Mouse (Mus musculus) E14TG2a.4 (cell line): ENCODE data around the gene Slc13a2.

Source experiments
- CTCF ChIP-seq: conservative IDR thresholded peaks from 2 replicates; pipeline ENCODE4 v1.5.1; 2014; ENCODE audit warnings: low read length
- NANOG ChIP-seq: IDR thresholded peaks from 2 replicates; pipeline ENCODE4 v1.6.1; 2014; ENCODE audit warnings: borderline replicate concordance, low read length, mixed read lengths
- POU5F1 ChIP-seq: IDR thresholded peaks from 2 replicates; pipeline ENCODE4 v1.6.1; 2014; ENCODE audit warnings: low read length, borderline replicate concordance

DNA sequence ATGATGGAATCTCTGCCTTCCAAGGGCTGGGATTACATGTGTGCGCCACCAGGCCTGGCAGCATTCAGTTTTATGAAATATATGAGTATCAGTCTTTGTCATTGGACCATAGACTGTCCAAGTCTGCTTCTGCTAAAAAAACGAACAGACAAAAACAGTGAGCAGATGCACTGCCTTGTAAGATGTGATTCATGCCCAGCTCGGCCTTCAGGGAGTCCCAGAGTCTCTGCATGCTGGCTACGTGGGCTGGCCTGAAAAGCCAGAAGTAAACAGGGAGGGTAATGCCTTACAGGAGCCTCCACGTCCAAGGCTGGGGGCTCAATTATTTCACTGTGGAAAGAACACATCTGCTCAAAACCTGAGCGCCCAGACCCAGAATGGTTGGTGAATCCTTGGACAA is 9.2 kb downstream of the Slc13a2 start:
- TF ChIP-seq CTCF (no peak), NANOG (no peak), POU5F1 (no peak)
